Mouse (Mus musculus) spleen, adult 2 months (tissue): ENCODE data around the gene Rgl2.

Experiments
- CTCF ChIP-seq: fragments of 200-500 bp; IDR thresholded peaks from 2 replicates; pipeline ENCODE4 v1.5.1; 2011; ENCODE audit warnings: mild to moderate bottlenecking, inconsistent platforms; ENCODE audit not compliant: insufficient read depth, insufficient read length, insufficient replicate concordance; ENCODE audit errors: extremely low read depth
- POLR2A ChIP-seq: fragments of 200-500 bp; IDR thresholded peaks from 2 replicates; pipeline ENCODE4 v1.6.1; 2011; ENCODE audit warnings: low read depth, low read length, inconsistent platforms

GRCm38 (mm10) chr17:33891357-33891756, 38.0 kb upstream of the Rgl2 start:
- no peak for TF ChIP-seq CTCF
- TF ChIP-seq POLR2A = no peak
